Mouse (Mus musculus): ENCODE results near the gene Banp.

- TF ChIP-seq CTCF (IDR thresholded peaks at IDR 0.05; ENCODE audit: borderline replicate concordance, control insufficient read depth, extremely low read depth, insufficient read depth, low read length, poor library complexity) (no peak), POLR2A (IDR thresholded peaks at IDR 0.05; ENCODE audit: control insufficient read depth, extremely low read depth, insufficient read depth, low read length, poor library complexity) (no peak)
These were observed 54.6 kb downstream of the Banp start for GRCm38 (mm10) chr8:122004131-122004530.
